Mouse (Mus musculus): Measurements from ENCODE around the gene Pmf1. TPM values are rescaled to one million over a fixed set of nuclear protein-coding genes. Genes with fewer than 3 reads are reported as not detected.

Gene Pmf1
- polyA plus RNA-seq, 1 experiment: 117 TPM

DNA sequence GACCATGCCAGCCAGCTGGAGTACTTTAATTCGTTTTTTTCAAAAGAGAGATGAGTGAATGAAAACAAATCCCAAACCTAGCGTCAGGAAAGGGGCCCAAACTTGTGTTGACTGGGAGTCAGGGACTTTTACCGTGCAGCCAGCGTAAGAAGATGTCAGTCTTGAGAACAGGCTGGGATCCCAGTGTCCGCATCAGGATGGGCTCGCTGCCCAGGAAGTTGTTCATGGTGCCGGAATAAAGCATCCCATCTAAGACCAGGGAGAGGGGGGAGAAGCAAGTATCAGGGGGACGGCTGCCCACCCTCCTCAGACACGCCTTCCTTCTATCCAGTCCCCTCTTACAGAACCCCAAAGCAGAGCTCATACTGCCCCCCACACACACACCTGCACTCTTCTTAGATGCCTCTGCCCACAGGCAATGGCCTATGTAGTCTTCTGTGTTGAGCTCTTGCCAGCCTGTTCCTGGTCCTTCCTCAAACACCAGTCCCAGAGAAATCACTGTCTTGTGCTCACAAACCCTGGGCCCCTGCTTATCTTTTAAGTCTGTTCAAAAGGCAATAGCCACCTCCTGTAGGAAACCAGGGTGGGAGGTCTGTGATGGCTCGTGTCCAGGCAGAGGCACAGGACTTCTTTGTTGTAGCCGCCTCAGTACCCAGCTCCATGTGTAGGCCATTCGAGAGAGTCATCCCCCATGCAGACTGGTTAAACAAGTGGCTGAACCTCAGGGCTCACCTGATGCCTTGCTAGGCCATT, 40.4 kb upstream of the Pmf1 start:
- Histone ChIP-seq H3ac (ENCODE audit: control insufficient read depth, insufficient read length, low read depth) (no peak overlapping the region), H3K36me3 (ENCODE audit: control insufficient read depth, insufficient read depth) (no peaks in the 10 kb centered on the region), H3K27me3 (ENCODE audit: control insufficient read depth, insufficient read depth, insufficient read length) (no peaks in the 10 kb centered on the region), H3K79me2 (ENCODE audit: control insufficient read depth, insufficient read depth) (no peaks in the 10 kb centered on the region), H3K79me3 (ENCODE audit: low read depth) (no peaks in the 10 kb centered on the region), H3K4me3 (ENCODE audit: insufficient read depth, poor library complexity, severe bottlenecking) (no peak overlapping the region)
- no peak for TF ChIP-seq MYOG (IDR thresholded peaks at IDR 0.05; ENCODE audit: control insufficient read depth, extremely low read depth, insufficient read length)
- TF ChIP-seq MYOD1 (IDR thresholded peaks at IDR 0.05; ENCODE audit: control insufficient read depth, insufficient read length, low read depth): no peak
- no peak for TF ChIP-seq FOSL1 (IDR thresholded peaks at IDR 0.05; ENCODE audit: insufficient read depth, low read length, poor library complexity, severe bottlenecking)
- no peak for TF ChIP-seq MAX (IDR thresholded peaks at IDR 0.05)
- no peak for TF ChIP-seq USF1 (IDR thresholded peaks at IDR 0.05; ENCODE audit: low read depth)
- TF ChIP-seq CTCF (IDR thresholded peaks at IDR 0.05; ENCODE audit: control insufficient read depth, insufficient read depth, insufficient read length): no peak

DNA sequence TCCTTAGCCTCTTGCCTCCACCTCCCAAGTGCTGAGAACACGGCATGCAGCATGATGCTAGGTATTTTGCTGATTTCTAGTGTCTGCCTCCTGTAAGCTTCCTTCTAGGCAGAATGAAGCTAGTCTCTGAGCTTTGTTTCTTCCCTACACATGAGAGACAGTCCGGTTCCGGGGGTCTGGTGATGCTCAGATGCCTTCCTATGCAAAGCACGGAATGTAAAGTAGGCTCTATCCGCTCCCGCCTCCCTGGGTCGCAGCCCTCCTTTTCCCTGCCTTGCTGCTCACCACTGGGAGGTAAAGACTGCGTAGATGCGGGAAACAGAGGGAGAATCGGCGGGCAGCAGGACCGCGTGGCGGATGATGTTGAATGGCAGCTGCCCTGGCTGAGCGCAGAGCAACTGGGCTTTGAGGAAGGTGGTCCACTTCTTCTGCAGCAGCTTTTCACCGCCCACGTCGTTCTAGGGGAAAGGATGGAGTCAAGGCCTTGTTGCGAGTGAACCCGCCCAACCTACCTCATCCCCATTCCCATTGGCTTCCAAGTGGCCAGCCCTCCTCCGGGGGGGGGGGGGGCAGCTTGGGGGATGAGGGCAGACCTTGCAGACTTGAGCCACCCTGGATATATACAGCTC, 39.4 kb upstream of the Pmf1 start:
- TF ChIP-seq MAX (IDR thresholded peaks at IDR 0.05) (no peak), MYOG (IDR thresholded peaks at IDR 0.05; ENCODE audit: control insufficient read depth, extremely low read depth, insufficient read length) (no peak), MYOD1 (IDR thresholded peaks at IDR 0.05; ENCODE audit: control insufficient read depth, insufficient read length, low read depth) (no peak), USF1 (IDR thresholded peaks at IDR 0.05; ENCODE audit: low read depth) (no peak), FOSL1 (IDR thresholded peaks at IDR 0.05; ENCODE audit: insufficient read depth, low read length, poor library complexity, severe bottlenecking) (no peak), CEBPB (IDR thresholded peaks at IDR 0.05; ENCODE audit: low read depth) (no peak), CTCF (IDR thresholded peaks at IDR 0.05; ENCODE audit: control insufficient read depth, insufficient read depth, insufficient read length) (no peak)
- no peaks in the 10 kb centered on the region for H3K27me3 ChIP-seq (ENCODE audit: control insufficient read depth, insufficient read depth, insufficient read length)
- H3K79me3 ChIP-seq (ENCODE audit: low read depth): no peaks in the 10 kb centered on the region
- no peaks in the 10 kb centered on the region for H3K36me3 ChIP-seq (ENCODE audit: control insufficient read depth, insufficient read depth)
- no peak overlapping the region for H3ac ChIP-seq (ENCODE audit: control insufficient read depth, insufficient read length, low read depth)
- H3K79me2 ChIP-seq (ENCODE audit: control insufficient read depth, insufficient read depth): no peaks in the 10 kb centered on the region
- H3K4me3 ChIP-seq (ENCODE audit: insufficient read depth, poor library complexity, severe bottlenecking): no peak overlapping the region

DNA sequence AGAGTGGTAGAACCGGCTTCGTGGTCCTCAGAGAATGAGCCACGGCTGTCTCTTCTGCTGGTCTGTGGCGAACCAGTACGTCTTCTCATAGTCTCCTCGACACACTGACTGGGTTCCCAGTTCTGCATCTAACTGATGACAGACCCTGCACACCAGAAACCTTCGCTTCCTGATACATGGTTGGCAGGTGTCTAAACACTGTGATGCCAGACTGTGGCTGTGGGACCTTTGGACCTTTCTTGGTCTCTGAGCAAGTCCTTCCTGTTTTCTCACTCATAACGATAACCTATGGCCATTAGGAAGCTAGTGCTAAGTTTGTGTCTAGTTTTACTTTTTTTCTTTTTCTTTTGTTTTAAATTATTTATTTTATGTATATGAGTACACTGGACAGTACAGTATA, 38.3 kb upstream of the Pmf1 start:
- Histone ChIP-seq H3K79me2 (ENCODE audit: control insufficient read depth, insufficient read depth) (no peaks in the 10 kb centered on the region), H3K27me3 (ENCODE audit: control insufficient read depth, insufficient read depth, insufficient read length) (no peaks in the 10 kb centered on the region), H3ac (ENCODE audit: control insufficient read depth, insufficient read length, low read depth) (no peak overlapping the region), H3K79me3 (ENCODE audit: low read depth) (no peaks in the 10 kb centered on the region), H3K4me3 (ENCODE audit: insufficient read depth, poor library complexity, severe bottlenecking) (no peak overlapping the region), H3K36me3 (ENCODE audit: control insufficient read depth, insufficient read depth) (no peaks in the 10 kb centered on the region)
- TF ChIP-seq MAX (IDR thresholded peaks at IDR 0.05) (no peak), CTCF (IDR thresholded peaks at IDR 0.05; ENCODE audit: control insufficient read depth, insufficient read depth, insufficient read length) (no peak), MYOG (IDR thresholded peaks at IDR 0.05; ENCODE audit: control insufficient read depth, extremely low read depth, insufficient read length) (no peak), FOSL1 (IDR thresholded peaks at IDR 0.05; ENCODE audit: insufficient read depth, low read length, poor library complexity, severe bottlenecking) (no peak), CEBPB (IDR thresholded peaks at IDR 0.05; ENCODE audit: low read depth) (no peak), MYOD1 (IDR thresholded peaks at IDR 0.05; ENCODE audit: control insufficient read depth, insufficient read length, low read depth) (no peak), USF1 (IDR thresholded peaks at IDR 0.05; ENCODE audit: low read depth) (no peak)

DNA sequence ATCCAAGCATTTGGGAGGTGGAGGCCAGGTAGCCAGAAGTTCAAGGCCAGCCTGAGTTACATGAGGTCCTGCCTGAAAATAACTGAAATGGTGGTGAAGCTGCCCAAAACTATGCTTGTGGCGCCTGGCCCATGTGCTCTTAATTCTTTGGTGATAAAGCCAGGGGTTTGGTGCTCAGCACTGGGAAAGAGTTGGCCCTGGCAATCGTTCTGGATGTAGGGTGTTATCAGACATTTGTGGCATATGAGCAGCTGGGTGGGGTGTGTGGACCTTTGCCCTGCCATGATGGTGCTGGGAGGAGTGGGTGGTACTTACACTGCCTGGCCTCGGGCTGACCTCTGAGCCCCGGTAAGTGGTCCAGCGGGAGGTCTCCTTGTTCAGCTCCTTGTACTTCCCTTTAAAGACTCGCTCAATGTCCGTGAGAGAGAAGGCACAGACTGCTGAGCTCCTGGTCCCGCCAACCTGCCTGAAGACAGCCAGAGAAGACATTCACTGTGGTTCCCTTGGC, 37.6 kb upstream of the Pmf1 start:
- no peak for TF ChIP-seq CEBPB (IDR thresholded peaks at IDR 0.05; ENCODE audit: low read depth)
- no peaks in the 10 kb centered on the region for H3K79me2 ChIP-seq (ENCODE audit: control insufficient read depth, insufficient read depth)
- no peak overlapping the region for H3ac ChIP-seq (ENCODE audit: control insufficient read depth, insufficient read length, low read depth)
- no peaks in the 10 kb centered on the region for H3K36me3 ChIP-seq (ENCODE audit: control insufficient read depth, insufficient read depth)
- H3K79me3 ChIP-seq (ENCODE audit: low read depth): no peaks in the 10 kb centered on the region
- no peaks in the 10 kb centered on the region for H3K27me3 ChIP-seq (ENCODE audit: control insufficient read depth, insufficient read depth, insufficient read length)
- no peak overlapping the region for H3K4me3 ChIP-seq (ENCODE audit: insufficient read depth, poor library complexity, severe bottlenecking)

DNA sequence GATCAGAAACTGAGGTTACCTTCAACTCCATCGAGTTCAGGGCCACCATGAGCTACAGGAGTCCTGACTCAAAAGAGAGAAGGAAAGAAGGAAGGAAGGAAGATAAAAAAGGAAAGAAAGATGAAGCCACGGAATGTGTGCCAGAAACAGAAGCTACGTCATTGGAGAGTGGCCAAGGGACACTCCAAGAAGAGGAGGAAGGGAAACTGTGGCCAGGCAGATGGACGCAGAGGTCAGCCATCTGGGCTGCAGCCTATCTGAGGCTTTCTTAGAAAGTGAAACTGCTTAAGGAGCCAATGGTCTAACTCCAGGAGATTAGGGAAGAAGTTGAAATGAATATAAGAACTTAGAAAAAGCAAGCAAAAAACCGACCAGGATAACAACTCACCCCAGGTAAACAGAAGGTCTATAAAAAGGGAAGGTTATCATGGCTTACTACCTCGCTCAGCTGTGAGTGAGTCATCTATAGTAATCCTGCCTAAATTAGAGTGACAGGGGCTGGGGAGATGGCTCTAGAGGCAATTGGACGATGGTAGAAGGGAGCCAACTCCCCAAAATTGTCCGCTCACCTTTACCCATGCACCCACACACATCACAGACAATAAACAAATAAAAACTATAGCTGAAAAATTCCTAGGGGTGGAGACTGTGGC, 36.5 kb upstream of the Pmf1 start:
- no peaks in the 10 kb centered on the region for H3K36me3 ChIP-seq (ENCODE audit: control insufficient read depth, insufficient read depth)
- no peak overlapping the region for H3ac ChIP-seq (ENCODE audit: control insufficient read depth, insufficient read length, low read depth)
- TF ChIP-seq CTCF (IDR thresholded peaks at IDR 0.05; ENCODE audit: control insufficient read depth, insufficient read depth, insufficient read length): no peak
- TF ChIP-seq USF1 (IDR thresholded peaks at IDR 0.05; ENCODE audit: low read depth): no peak
- no peak for TF ChIP-seq MYOG (IDR thresholded peaks at IDR 0.05; ENCODE audit: control insufficient read depth, extremely low read depth, insufficient read length)
- TF ChIP-seq CEBPB (IDR thresholded peaks at IDR 0.05; ENCODE audit: low read depth): no peak
- TF ChIP-seq FOSL1 (IDR thresholded peaks at IDR 0.05; ENCODE audit: insufficient read depth, low read length, poor library complexity, severe bottlenecking): no peak
- no peak for TF ChIP-seq MYOD1 (IDR thresholded peaks at IDR 0.05; ENCODE audit: control insufficient read depth, insufficient read length, low read depth)
- TF ChIP-seq MAX (IDR thresholded peaks at IDR 0.05): no peak
- no peaks in the 10 kb centered on the region for H3K79me3 ChIP-seq (ENCODE audit: low read depth)
- H3K4me3 ChIP-seq (ENCODE audit: insufficient read depth, poor library complexity, severe bottlenecking): no peak overlapping the region
- H3K27me3 ChIP-seq (ENCODE audit: control insufficient read depth, insufficient read depth, insufficient read length): no peaks in the 10 kb centered on the region
- H3K79me2 ChIP-seq (ENCODE audit: control insufficient read depth, insufficient read depth): no peaks in the 10 kb centered on the region
